Mouse (Mus musculus): ENCODE measurements around the gene Ogfr. TPM values are rescaled to one million over a fixed set of nuclear protein-coding genes. Genes with fewer than 3 reads are reported as not detected.
A peak's percentile ranks its signal among the peaks of the same experiment; 100 is the strongest.

Ogfr gene
- polyA plus RNA-seq, 1 experiment from 2014 or later, result 96.7 TPM

DNA sequence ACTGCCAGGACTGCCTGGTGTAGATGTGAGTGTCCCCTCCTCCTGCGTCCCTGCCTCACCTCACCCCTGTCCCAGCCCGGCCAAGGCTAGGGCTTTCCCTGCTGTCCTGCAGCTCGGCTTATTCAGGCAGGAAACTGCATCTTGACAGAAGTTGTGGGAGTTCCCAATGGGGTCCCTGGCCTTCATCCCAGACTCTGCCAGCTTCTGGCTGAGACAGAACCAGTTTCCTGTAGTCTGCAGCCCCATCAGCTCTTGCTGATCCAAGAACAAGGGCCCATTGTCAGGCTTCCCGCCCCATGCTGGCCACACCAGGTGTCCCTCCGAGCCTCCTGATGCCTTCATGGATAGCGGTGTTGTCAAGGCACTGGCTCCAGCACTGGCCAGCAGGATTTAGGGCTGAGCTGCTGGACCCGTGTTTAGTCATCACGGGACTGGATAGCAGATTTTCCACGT lies 11.6 kb downstream of the Ogfr start:
- WGBS, result 29% methylated on average over 9 of the region's 9 CpGs
- peak overlapping the region; percentile 66; the same call in 1 of the 2 replicates for H3K27ac ChIP-seq
- H3K4me3 ChIP-seq (replicated peaks), result peak overlapping the region; percentile 48
- no peaks in the 10 kb centered on the region for H3K9me3 ChIP-seq
- H3K4me2 ChIP-seq, result peak overlapping the region; percentile 70
- H3K27me3 ChIP-seq, result peaks cover 49% of the 10 kb centered on the region
- H3K9ac ChIP-seq (replicated peaks), result peak overlapping the region; percentile 66; the same call in 1 of the 2 replicates
- peaks cover 66% of the 10 kb centered on the region for H3K4me1 ChIP-seq (replicated peaks)
- H3K36me3 ChIP-seq, result peaks cover 23% of the 10 kb centered on the region
- no peak for ATAC-seq (ENCODE audit: insufficient number of reproducible peaks, insufficient read depth, low FRiP score, low TSS enrichment, low read depth)

- peak; percentile 67 for ATAC-seq (ENCODE audit: insufficient number of reproducible peaks, insufficient read depth, low FRiP score, low TSS enrichment, low read depth)
- H3K27ac ChIP-seq, result peak overlapping the region; percentile 83
These were observed 15.7 kb downstream of the Ogfr start for GRCm38 (mm10) chr2:180604781-180605180.

GRCm38 (mm10) chr2:180610283-180610682 lies 21.2 kb downstream of the Ogfr start:
- Histone ChIP-seq H3K27me3 (no peaks in the 10 kb centered on the region), H3K4me3 (replicated peaks) (no peak overlapping the region), H3K4me1 (replicated peaks) (peaks cover 17% of the 10 kb centered on the region), H3K9me3 (no peaks in the 10 kb centered on the region), H3K36me3 (peaks cover 43% of the 10 kb centered on the region), H3K4me2 (no peak overlapping the region), H3K27ac (peak overlapping the region; percentile 37), H3K9ac (replicated peaks) (no peak overlapping the region)
- WGBS, result 76% methylated on average over 4 of the region's 4 CpGs
- ATAC-seq (ENCODE audit: insufficient number of reproducible peaks, insufficient read depth, low FRiP score, low TSS enrichment, low read depth), result no peak

More at GRCm38 (mm10) chr2:180604781-180605180, 15.7 kb downstream of the Ogfr start:
- peaks cover 50% of the 10 kb centered on the region for H3K36me3 ChIP-seq
- peak overlapping the region; percentile 6; the same call in 1 of the 2 replicates for H3K4me2 ChIP-seq
- peaks cover 7% of the 10 kb centered on the region for H3K27me3 ChIP-seq
- H3K4me3 ChIP-seq (replicated peaks), result 0 out of 2 replicates have a peak overlapping the region, but pooled peaks have one; percentile 6
- WGBS, result 56% methylated on average over 6 of the region's 6 CpGs
- peaks cover 42% of the 10 kb centered on the region for H3K4me1 ChIP-seq (replicated peaks)
- 0 out of 2 replicates have a peak overlapping the region, but pooled peaks have one; percentile 8 for H3K9ac ChIP-seq (replicated peaks)
- H3K9me3 ChIP-seq, result no peaks in the 10 kb centered on the region

- peaks cover 44% of the 10 kb centered on the region for H3K36me3 ChIP-seq
- H3K4me1 ChIP-seq (replicated peaks), result peaks cover 13% of the 10 kb centered on the region; the same call in 1 of the 2 replicates
- no peaks in the 10 kb centered on the region for H3K27me3 ChIP-seq
- H3K27ac ChIP-seq, result peak overlapping the region; percentile 84
- no peak overlapping the region for H3K4me3 ChIP-seq (replicated peaks)
- no peak overlapping the region for H3K4me2 ChIP-seq
- no peak overlapping the region for H3K9ac ChIP-seq (replicated peaks)
- 72% methylated on average over 2 of the region's 2 CpGs for WGBS
- ATAC-seq (ENCODE audit: insufficient number of reproducible peaks, insufficient read depth, low FRiP score, low TSS enrichment, low read depth), result no peak
- H3K9me3 ChIP-seq, result no peaks in the 10 kb centered on the region
These were observed 22.8 kb downstream of the Ogfr start for GRCm38 (mm10) chr2:180611882-180612281.

DNA sequence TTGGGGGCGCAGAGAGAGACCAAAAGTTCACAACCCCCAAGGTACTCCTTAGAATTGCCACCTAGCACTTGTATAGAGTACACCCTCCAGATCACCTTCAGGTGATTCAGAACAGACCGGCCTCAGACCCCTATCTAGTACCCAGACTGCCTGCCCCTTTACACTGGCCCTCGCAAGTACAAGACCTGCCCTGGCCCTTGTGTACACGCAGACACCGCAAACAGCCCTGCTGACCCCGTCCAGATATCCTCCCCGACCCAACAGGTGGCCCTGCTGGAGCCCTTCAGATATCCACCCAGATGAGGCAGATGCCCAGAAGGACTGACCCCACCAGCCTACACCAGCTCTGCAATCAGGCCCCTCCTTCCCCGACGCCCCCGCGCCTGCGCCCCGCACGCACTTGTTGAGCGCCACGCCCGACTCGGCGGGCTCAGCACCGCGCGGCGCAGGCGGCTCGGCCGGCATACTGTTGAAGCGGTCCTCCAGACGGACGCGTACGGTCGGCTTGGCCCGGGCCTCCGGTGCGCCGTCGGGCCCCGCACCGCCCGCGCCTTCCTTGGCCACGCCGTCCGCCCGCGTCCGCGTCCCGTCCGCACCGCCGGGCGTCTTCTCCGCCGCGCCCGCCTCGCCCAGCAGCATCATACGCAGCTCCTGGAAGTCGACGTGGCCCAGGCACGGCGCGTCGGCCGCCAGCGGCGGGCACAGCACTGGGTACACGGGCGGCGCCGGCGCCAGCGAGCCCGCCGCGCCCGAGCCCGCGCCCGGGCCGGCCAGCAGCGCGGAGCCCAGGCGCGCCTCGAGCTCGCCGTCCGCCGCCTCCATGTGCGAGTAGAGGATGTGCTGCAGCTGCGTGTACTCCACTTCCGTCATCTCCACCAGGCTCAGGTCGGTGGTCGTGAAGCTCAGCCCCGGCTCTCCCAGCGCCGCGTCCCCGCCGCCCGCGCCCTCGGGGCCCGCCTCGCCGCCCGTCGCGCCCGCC lies 52.8 kb downstream of the Ogfr start:
- ATAC-seq (ENCODE audit: insufficient number of reproducible peaks, insufficient read depth, low FRiP score, low TSS enrichment, low read depth), result no peak
- Histone ChIP-seq H3K4me1 (replicated peaks) (no peaks in the 10 kb centered on the region), H3K4me2 (peak overlapping the region; percentile 55), H3K27ac (no peak overlapping the region), H3K36me3 (no peaks in the 10 kb centered on the region), H3K9me3 (peaks cover 22% of the 10 kb centered on the region), H3K9ac (replicated peaks) (no peak overlapping the region; the same call in 1 of the 2 replicates), H3K4me3 (replicated peaks) (peak overlapping the region; percentile 42), H3K27me3 (peaks cover 57% of the 10 kb centered on the region)
- WGBS, result 3% methylated on average over 106 of the region's 112 CpGs

GRCm38 (mm10) chr2:180642555-180643260 lies 53.7 kb downstream of the Ogfr start, which contains the start of gene Tcfl5:
Gene Tcfl5, minus strand, starts transcription at chr2:180642708.
- peaks cover 22% of the 10 kb centered on the region for H3K9me3 ChIP-seq
- WGBS, result 3% methylated on average over 30 of the region's 56 CpGs
- H3K4me1 ChIP-seq (replicated peaks), result no peaks in the 10 kb centered on the region
- no peaks in the 10 kb centered on the region for H3K36me3 ChIP-seq
- H3K4me3 ChIP-seq (replicated peaks), result peak within 1 kb of the TSS; percentile 42
- peak within 1 kb of the TSS; percentile 55 for H3K4me2 ChIP-seq
- no peak for ATAC-seq (ENCODE audit: insufficient number of reproducible peaks, insufficient read depth, low FRiP score, low TSS enrichment, low read depth)
- no peak within 1 kb of the TSS; the same call in 1 of the 2 replicates for H3K9ac ChIP-seq (replicated peaks)
- no peak within 1 kb of the TSS for H3K27ac ChIP-seq
- H3K27me3 ChIP-seq, result peaks cover 59% of the 10 kb centered on the region

DNA sequence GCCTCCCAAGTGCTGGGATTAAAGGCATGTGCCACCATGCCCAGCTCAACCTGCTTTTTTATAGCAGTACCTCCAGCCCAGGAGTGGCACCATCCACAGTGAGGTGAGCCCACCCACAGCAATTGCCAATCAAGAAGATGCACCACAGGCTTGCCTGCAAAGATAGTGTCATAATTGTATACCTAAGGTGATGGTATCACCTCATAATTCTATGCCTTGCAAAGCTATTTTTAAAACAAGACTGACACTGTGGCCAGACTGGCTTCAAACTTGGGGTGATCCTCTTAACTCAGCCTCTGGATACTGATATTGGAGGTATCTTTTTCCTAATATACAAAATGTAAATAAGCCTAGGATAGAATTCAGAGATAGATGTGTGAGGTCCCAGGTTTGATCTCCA lies 54.6 kb downstream of the Ogfr start:
- H3K27me3 ChIP-seq, result peaks cover 58% of the 10 kb centered on the region
- H3K9ac ChIP-seq (replicated peaks), result no peak overlapping the region
- no peak overlapping the region for H3K27ac ChIP-seq
- H3K4me2 ChIP-seq, result no peak overlapping the region
- no peak overlapping the region for H3K4me3 ChIP-seq (replicated peaks)
- peaks cover 22% of the 10 kb centered on the region for H3K9me3 ChIP-seq
- H3K4me1 ChIP-seq (replicated peaks), result no peaks in the 10 kb centered on the region
- H3K36me3 ChIP-seq, result no peaks in the 10 kb centered on the region
- ATAC-seq (ENCODE audit: insufficient number of reproducible peaks, insufficient read depth, low FRiP score, low TSS enrichment, low read depth), result no peak

Other genes starting within 250 kb of the Ogfr start
- 0.43 and 0.90 TPM in 2 replicates for gene Slco4a1, start 133.0 kb upstream of the Ogfr start, polyA plus RNA-seq (2016; fragmentation: Nextera tagmentation; extraction: Ambion mirVana)
- gene Ntsr1, start 89.3 kb upstream of the Ogfr start, polyA plus RNA-seq (2016; fragmentation: Nextera tagmentation; extraction: Ambion mirVana), result 0.08 TPM in 1 of 2 replicates, not detected in the other
- gene Mrgbp, start 7.9 kb upstream of the Ogfr start, polyA plus RNA-seq (2016; fragmentation: Nextera tagmentation; extraction: Ambion mirVana), result 39.8 and 44.3 TPM in 2 replicates
- gene Col9a3, start 8.5 kb downstream of the Ogfr start, polyA plus RNA-seq (2016; fragmentation: Nextera tagmentation; extraction: Ambion mirVana), result 196 and 224 TPM in 2 replicates
- 0.30 and 0.47 TPM in 2 replicates for gene Tcfl5, start 53.5 kb downstream of the Ogfr start, polyA plus RNA-seq (2016; fragmentation: Nextera tagmentation; extraction: Ambion mirVana)
- 36.1 and 38.2 TPM in 2 replicates for gene Dido1, start 120.8 kb downstream of the Ogfr start, polyA plus RNA-seq (2016; fragmentation: Nextera tagmentation; extraction: Ambion mirVana)
- 60.7 and 60.9 TPM in 2 replicates for gene Gid8, start 120.9 kb downstream of the Ogfr start, polyA plus RNA-seq (2016; fragmentation: Nextera tagmentation; extraction: Ambion mirVana)
- 0.45 and 0.52 TPM in 2 replicates for gene Slc17a9, start 136.0 kb downstream of the Ogfr start, polyA plus RNA-seq (2016; fragmentation: Nextera tagmentation; extraction: Ambion mirVana)
- not detected in 2 replicates for gene Bhlhe23, start 187.7 kb downstream of the Ogfr start, polyA plus RNA-seq (2016; fragmentation: Nextera tagmentation; extraction: Ambion mirVana)